Mouse (Mus musculus) intestine, postnatal 0 days (tissue): Measurements from ENCODE around the gene Dab1. TPM values are rescaled to one million over a fixed set of nuclear protein-coding genes. Genes with fewer than 3 reads are reported as not detected.
A peak's percentile ranks its signal among the peaks of the same experiment; 100 is the strongest.

ENCODE experiments used
- ATAC-seq: fragments of 200-750 bp; cut with Nextera tagmentation; 2 replicates; pipeline ENCODE4 v1.8.0; 2017; ENCODE audit warnings: mild to moderate bottlenecking, moderate TSS enrichment, moderate library complexity
- H3K27ac ChIP-seq: fragments of 300-500 bp; sonication (generic); 2 replicates; pipeline ENCODE4 v1.5.1; 2014; ENCODE audit warnings: mild to moderate bottlenecking, low read depth, low read length, moderate library complexity
- H3K27me3 ChIP-seq: fragments of 300-500 bp; sonication (generic); replicated peaks from 2 replicates; pipeline ENCODE4 v1.6.1; 2014; ENCODE audit warnings: low read length, mixed read lengths; ENCODE audit not compliant: control insufficient read depth, insufficient read depth
- H3K36me3 ChIP-seq: fragments of 300-500 bp; sonication (generic); 2 replicates; pipeline ENCODE4 v1.6.1; 2014; ENCODE audit warnings: mild to moderate bottlenecking, moderate library complexity; ENCODE audit not compliant: control insufficient read depth, insufficient read depth
- H3K4me1 ChIP-seq: fragments of 300-500 bp; sonication (generic); replicated peaks from 2 replicates; pipeline ENCODE4 v1.6.1; 2014; ENCODE audit warnings: antibody characterized with exemption, low read length, mixed read lengths; ENCODE audit not compliant: control insufficient read depth, insufficient read depth
- H3K4me2 ChIP-seq: fragments of 300-500 bp; sonication (generic); replicated peaks from 2 replicates; pipeline ENCODE4 v1.6.1; 2014; ENCODE audit warnings: low read depth, mild to moderate bottlenecking, moderate library complexity
- H3K4me3 ChIP-seq: fragments of 300-500 bp; sonication (generic); 2 replicates; pipeline ENCODE4 v1.5.1; 2014; ENCODE audit warnings: low read depth, low read length
- H3K9ac ChIP-seq: fragments of 300-500 bp; sonication (generic); 2 replicates; pipeline ENCODE4 v1.6.1; 2014; ENCODE audit warnings: mild to moderate bottlenecking, low read depth, low read length
- H3K9me3 ChIP-seq: fragments of 300-500 bp; sonication (generic); 2 replicates; pipeline ENCODE4 v1.6.1; 2016; ENCODE audit warnings: mixed run types; ENCODE audit not compliant: control insufficient read depth
- CTCF ChIP-seq: sonication (generic); IDR thresholded peaks from 2 replicates; pipeline ENCODE4 v1.5.1; 2016; ENCODE audit warnings: low read depth, mild to moderate bottlenecking, control low read depth, antibody characterized with exemption, moderate library complexity
- WGBS: fragments of 180-500 bp; shearing (Covaris S2); extraction: QIAGEN DNeasy Blood & Tissue Kit; methylation state at CpG from one replicate; pipeline ENCODE4 v1.1.7; 2014; 5-methylcytosine and 5-hydroxymethylcytosine counted together
- polyA plus RNA-seq: library from polyadenylated mRNA; unstranded; fragments of >200 nt; fragmentation: Nextera tagmentation; extraction: Ambion mirVana; gene quantifications from 2 replicates; pipeline ENCODE4 v1.2.1, GENCODE M21; 2015

The Dab1 gene
- polyA plus RNA-seq, 1 experiment from 2014 or later = 61.3 TPM

- Histone ChIP-seq H3K4me3 (no peak overlapping the region), H3K4me1 (no peaks in the 10 kb centered on the region), H3K9ac (no peak overlapping the region), H3K9me3 (no peaks in the 10 kb centered on the region), H3K27me3 (no peaks in the 10 kb centered on the region), H3K4me2 (no peak overlapping the region), H3K27ac (no peak overlapping the region), H3K36me3 (no peaks in the 10 kb centered on the region)
- ATAC-seq = no peak
- no peak for TF ChIP-seq CTCF
- 75% methylated on average over 6 of the region's 6 CpGs for WGBS
Measured at GRCm38 (mm10) chr4:103678501-103678900, 59.3 kb downstream of the Dab1 start.

- no peak for TF ChIP-seq CTCF
- 72% methylated on average over 4 of the region's 4 CpGs for WGBS
- no peak overlapping the region for H3K9ac ChIP-seq
- H3K4me1 ChIP-seq = no peaks in the 10 kb centered on the region
- ATAC-seq = no peak
- no peak overlapping the region for H3K27ac ChIP-seq
- H3K9me3 ChIP-seq = no peaks in the 10 kb centered on the region
- no peaks in the 10 kb centered on the region for H3K27me3 ChIP-seq
- H3K4me3 ChIP-seq = no peak overlapping the region
- no peak overlapping the region for H3K4me2 ChIP-seq
- no peaks in the 10 kb centered on the region for H3K36me3 ChIP-seq
Measured at GRCm38 (mm10) chr4:103685136-103685535, 66.0 kb downstream of the Dab1 start.

- Histone ChIP-seq H3K4me3 (no peak overlapping the region), H3K9me3 (no peaks in the 10 kb centered on the region), H3K27ac (no peak overlapping the region), H3K36me3 (no peaks in the 10 kb centered on the region), H3K4me2 (no peak overlapping the region), H3K9ac (no peak overlapping the region), H3K27me3 (no peaks in the 10 kb centered on the region), H3K4me1 (no peaks in the 10 kb centered on the region)
- peak; percentile 49 for TF ChIP-seq CTCF
- no peak for ATAC-seq
- 52% methylated on average over 3 of the region's 3 CpGs for WGBS
Measured at GRCm38 (mm10) chr4:103691717-103692116, 72.6 kb downstream of the Dab1 start.

- Histone ChIP-seq H3K9me3 (no peaks in the 10 kb centered on the region), H3K27me3 (no peaks in the 10 kb centered on the region), H3K9ac (no peak overlapping the region), H3K4me3 (no peak overlapping the region), H3K27ac (no peak overlapping the region), H3K36me3 (no peaks in the 10 kb centered on the region), H3K4me1 (no peaks in the 10 kb centered on the region), H3K4me2 (no peak overlapping the region)
- no peak for ATAC-seq
- 41% methylated on average over 4 of the region's 4 CpGs for WGBS
- TF ChIP-seq CTCF = no peak
Measured at GRCm38 (mm10) chr4:103699755-103700154, 80.6 kb downstream of the Dab1 start.

- 46% methylated on average over 6 of the region's 6 CpGs for WGBS
- ATAC-seq = no peak
- Histone ChIP-seq H3K4me3 (no peak overlapping the region), H3K27ac (no peak overlapping the region), H3K4me2 (no peak overlapping the region), H3K9ac (no peak overlapping the region), H3K27me3 (no peaks in the 10 kb centered on the region), H3K4me1 (no peaks in the 10 kb centered on the region), H3K36me3 (no peaks in the 10 kb centered on the region), H3K9me3 (no peaks in the 10 kb centered on the region)
- TF ChIP-seq CTCF = no peak
Measured at GRCm38 (mm10) chr4:103700392-103700791, 81.2 kb downstream of the Dab1 start.

GRCm38 (mm10) chr4:103702137-103702536 lies 83.0 kb downstream of the Dab1 start:
- peak; percentile 72 for TF ChIP-seq CTCF
- Histone ChIP-seq H3K9ac (no peak overlapping the region), H3K4me2 (no peak overlapping the region), H3K27ac (no peak overlapping the region), H3K36me3 (no peaks in the 10 kb centered on the region), H3K9me3 (no peaks in the 10 kb centered on the region), H3K27me3 (no peaks in the 10 kb centered on the region), H3K4me3 (no peak overlapping the region), H3K4me1 (no peaks in the 10 kb centered on the region)
- WGBS = 51% methylated on average over 3 of the region's 3 CpGs
- no peak for ATAC-seq

GRCm38 (mm10) chr4:103704477-103704876 lies 85.3 kb downstream of the Dab1 start:
- Histone ChIP-seq H3K4me2 (no peak overlapping the region), H3K9me3 (no peaks in the 10 kb centered on the region), H3K4me3 (no peak overlapping the region), H3K9ac (no peak overlapping the region), H3K27ac (no peak overlapping the region), H3K36me3 (no peaks in the 10 kb centered on the region), H3K27me3 (no peaks in the 10 kb centered on the region), H3K4me1 (no peaks in the 10 kb centered on the region)
- TF ChIP-seq CTCF = no peak
- ATAC-seq = no peak
- 71% methylated on average over 2 of the region's 2 CpGs for WGBS
